Mouse (Mus musculus): ENCODE results near the gene Srrm2.

- TF ChIP-seq CTCF (IDR thresholded peaks at IDR 0.05; ENCODE audit: low read depth), result peak; percentile 92
- TF ChIP-seq EP300 (IDR thresholded peaks at IDR 0.05; ENCODE audit: low read depth), result no peak
These were observed 63.0 kb downstream of the Srrm2 start for GRCm38 (mm10) chr17:23853292-23853691.

Measured in liver, embryonic 14.5 days (tissue).